Mouse (Mus musculus) bone marrow, adult 2 months (tissue): Measurements from ENCODE around the gene Sult6b1.

Source experiments
- CTCF ChIP-seq: fragments of 200-500 bp; IDR thresholded peaks from 2 replicates; pipeline ENCODE4 v1.5.1; 2011; ENCODE audit warnings: low read length, control low read depth; ENCODE audit not compliant: control insufficient read depth, insufficient read depth
- POLR2A ChIP-seq: fragments of 200-500 bp; IDR thresholded peaks from 2 replicates; pipeline ENCODE4 v1.6.1; 2011; ENCODE audit warnings: low read depth, mild to moderate bottlenecking, control low read depth, low read length, borderline replicate concordance; ENCODE audit not compliant: control insufficient read depth

DNA sequence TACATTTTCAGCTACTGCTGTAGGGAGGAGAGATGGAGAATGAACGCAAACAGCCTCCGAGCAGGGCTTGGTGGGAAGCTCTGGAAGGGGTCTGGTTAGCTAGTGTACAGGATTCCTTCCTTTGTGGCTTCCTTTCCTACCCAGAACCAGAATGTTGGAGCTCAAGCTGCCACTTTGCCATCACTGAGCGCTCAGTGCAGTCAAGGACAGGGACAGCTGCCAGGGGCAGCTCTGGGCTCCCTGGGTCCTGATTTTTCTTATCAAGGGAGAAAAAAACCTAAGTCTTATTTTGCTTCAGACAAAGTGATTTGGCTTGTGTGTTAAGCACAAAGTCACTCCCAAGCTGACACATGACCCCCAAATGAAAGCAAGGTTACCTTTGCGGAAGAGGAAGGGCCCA, 18.2 kb downstream of the Sult6b1 start:
- TF ChIP-seq POLR2A (no peak), CTCF (no peak)
